Mouse (Mus musculus): ENCODE data around the gene Zswim9. TPM values are rescaled to one million over a fixed set of nuclear protein-coding genes. Genes with fewer than 3 reads are reported as not detected.
A peak's percentile ranks its signal among the peaks of the same experiment; 100 is the strongest.

Gene Zswim9
- 7.1 and 9.0 TPM in 2 replicates for polyA plus RNA-seq (2014; fragmentation: Nextera tagmentation; extraction: Ambion mirVana)

DNA sequence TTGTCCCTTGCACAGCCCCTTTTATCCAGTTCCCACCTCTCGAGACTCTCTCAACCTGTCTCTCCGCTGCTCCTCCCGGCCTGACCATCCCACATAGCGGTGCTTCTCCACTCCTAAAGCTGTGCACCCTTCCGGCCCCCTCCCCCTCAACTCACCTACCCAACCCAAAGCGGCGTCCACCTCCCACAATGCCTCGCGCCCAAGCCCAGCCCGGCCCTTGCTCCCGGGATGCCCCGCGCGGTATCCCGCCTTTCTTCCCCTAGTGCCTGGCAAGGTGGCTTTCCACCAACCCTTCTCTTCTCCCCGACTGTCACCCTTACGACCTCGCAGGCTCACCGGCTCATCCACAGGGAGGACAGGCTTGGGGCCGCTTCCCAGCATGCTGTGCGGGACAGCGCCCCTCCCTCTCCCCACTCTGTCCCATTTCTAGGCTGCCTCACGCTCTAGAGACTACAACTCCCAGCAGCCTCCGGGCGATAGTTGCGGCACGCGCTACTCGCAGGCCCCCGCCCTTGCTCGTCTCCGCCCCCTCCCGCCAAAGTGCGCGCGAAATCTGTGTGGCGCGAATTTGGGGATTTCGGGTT is at the start of gene Zswim9:
Zswim9 (minus strand) TSS at position 414 of the 584 bp plus-strand sequence.
- Histone ChIP-seq H3K9ac (ENCODE audit: low read length) (peak within 1 kb of the TSS; percentile 69), H3K4me3 (ENCODE audit: low read depth, low read length) (peak within 1 kb of the TSS; percentile 55), H3K27ac (ENCODE audit: low read depth, low read length) (peak within 1 kb of the TSS; percentile 81), H3K9me3 (replicated peaks; ENCODE audit: control insufficient read depth, low read length) (no peaks in the 10 kb centered on the region), H3K4me1 (ENCODE audit: control insufficient read depth, insufficient read depth, low read length) (peaks cover 4% of the 10 kb centered on the region; the same call in 1 of the 2 replicates), H3K27me3 (replicated peaks; ENCODE audit: control insufficient read depth, insufficient read depth, low read length) (no peaks in the 10 kb centered on the region), H3K36me3 (ENCODE audit: control insufficient read depth, insufficient read depth, low read length) (peaks cover 39% of the 10 kb centered on the region), H3K4me2 (ENCODE audit: low read length) (peak within 1 kb of the TSS; percentile 53)
- ATAC-seq, result peak; percentile 99
- WGBS, result under 1% methylated on average over 39 of the region's 39 CpGs
- DNase-seq (ENCODE audit: low spot score), result peak; percentile 98

DNA sequence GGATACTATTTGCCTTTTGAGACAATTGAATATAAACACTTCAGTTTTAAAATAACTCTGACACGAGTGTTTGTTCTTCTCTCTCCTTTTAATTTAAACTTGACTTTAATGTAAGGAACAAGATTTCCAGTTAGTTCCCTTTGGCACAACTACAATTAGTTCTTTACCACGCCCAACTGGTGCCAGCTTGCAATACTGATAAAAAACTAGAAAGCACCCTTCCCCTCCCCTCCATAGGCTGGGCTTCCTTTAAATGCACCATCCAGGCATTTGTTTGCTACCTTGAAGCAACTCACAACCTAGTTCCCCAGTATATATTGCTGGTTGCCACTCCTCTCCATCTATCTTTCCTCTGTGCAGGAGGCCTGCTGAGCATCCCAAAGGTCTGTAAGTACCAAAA is 45.8 kb upstream of the Zswim9 start, which contains the start of gene Pla2g4c:
Pla2g4c (plus strand) TSS at position 340 of the 400 bp plus-strand sequence.
- no peaks in the 10 kb centered on the region for H3K36me3 ChIP-seq (ENCODE audit: control insufficient read depth, insufficient read depth, low read length)
- 88% methylated on average over 2 of the region's 2 CpGs for WGBS
- no peak within 1 kb of the TSS for H3K27ac ChIP-seq (ENCODE audit: low read depth, low read length)
- no peak within 1 kb of the TSS for H3K4me3 ChIP-seq (ENCODE audit: low read depth, low read length)
- no peaks in the 10 kb centered on the region for H3K27me3 ChIP-seq (replicated peaks; ENCODE audit: control insufficient read depth, insufficient read depth, low read length)
- ATAC-seq, result no peak
- no peak within 1 kb of the TSS for H3K9ac ChIP-seq (ENCODE audit: low read length)
- no peaks in the 10 kb centered on the region for H3K9me3 ChIP-seq (replicated peaks; ENCODE audit: control insufficient read depth, low read length)
- no peak for DNase-seq (ENCODE audit: low spot score)
- no peak within 1 kb of the TSS for H3K4me2 ChIP-seq (ENCODE audit: low read length)
- no peaks in the 10 kb centered on the region for H3K4me1 ChIP-seq (ENCODE audit: control insufficient read depth, insufficient read depth, low read length)

DNA sequence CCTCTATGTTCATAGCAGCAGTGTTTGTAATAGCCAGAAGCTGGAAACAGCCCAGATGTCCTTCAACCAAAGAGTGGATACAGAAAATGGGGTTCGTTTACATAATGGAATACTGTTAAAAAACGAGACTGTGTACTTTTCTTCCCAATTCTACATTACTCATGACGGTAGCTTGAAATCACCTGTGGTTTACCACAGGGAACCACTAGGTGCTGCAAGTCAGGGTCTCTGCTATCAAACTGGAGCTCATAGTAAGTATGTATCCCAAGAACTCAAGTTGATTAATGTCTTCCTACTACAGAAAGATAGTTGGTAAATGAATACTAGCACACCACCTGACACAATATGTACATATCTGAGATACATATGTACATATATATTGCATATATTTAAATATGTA is 42.9 kb upstream of the Zswim9 start:
- Histone ChIP-seq H3K27ac (ENCODE audit: low read depth, low read length) (no peak overlapping the region), H3K9ac (ENCODE audit: low read length) (no peak overlapping the region), H3K4me2 (ENCODE audit: low read length) (no peak overlapping the region), H3K9me3 (replicated peaks; ENCODE audit: control insufficient read depth, low read length) (no peaks in the 10 kb centered on the region), H3K4me3 (ENCODE audit: low read depth, low read length) (no peak overlapping the region), H3K4me1 (ENCODE audit: control insufficient read depth, insufficient read depth, low read length) (no peaks in the 10 kb centered on the region), H3K27me3 (replicated peaks; ENCODE audit: control insufficient read depth, insufficient read depth, low read length) (no peaks in the 10 kb centered on the region), H3K36me3 (ENCODE audit: control insufficient read depth, insufficient read depth, low read length) (no peaks in the 10 kb centered on the region)
- 88% methylated on average over 3 of the region's 3 CpGs for WGBS
- DNase-seq (ENCODE audit: low spot score) (no peak), ATAC-seq (no peak)

DNA sequence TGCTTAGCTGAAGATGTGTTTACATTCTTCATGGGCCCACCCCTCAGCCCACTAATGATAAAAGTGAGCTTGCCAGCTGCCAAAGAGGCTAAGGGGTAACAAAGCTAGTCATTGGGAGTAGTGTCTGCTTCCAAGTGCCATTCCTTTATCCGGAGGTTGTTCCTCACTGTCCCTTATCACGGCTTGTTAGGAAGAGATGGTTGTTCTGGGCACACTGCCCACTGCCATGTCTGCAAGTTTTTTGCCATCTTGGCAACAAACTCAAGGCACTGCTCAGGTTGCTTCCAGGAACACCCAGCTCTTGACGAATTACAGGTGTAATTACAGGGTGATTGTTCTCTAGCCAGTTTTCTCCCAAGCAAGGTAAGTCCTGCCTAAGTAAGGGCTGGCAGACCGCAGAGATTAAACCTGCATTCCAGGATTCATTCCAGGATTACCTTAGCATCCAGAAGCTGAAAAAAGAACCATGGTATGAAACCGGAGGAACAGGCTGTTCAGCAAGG is 35.6 kb upstream of the Zswim9 start:
- no peak overlapping the region for H3K9ac ChIP-seq (ENCODE audit: low read length)
- 78% methylated on average over 5 of the region's 5 CpGs for WGBS
- H3K9me3 ChIP-seq (replicated peaks; ENCODE audit: control insufficient read depth, low read length), result no peaks in the 10 kb centered on the region
- peaks cover 37% of the 10 kb centered on the region for H3K36me3 ChIP-seq (ENCODE audit: control insufficient read depth, insufficient read depth, low read length)
- H3K4me1 ChIP-seq (ENCODE audit: control insufficient read depth, insufficient read depth, low read length), result no peaks in the 10 kb centered on the region
- no peak overlapping the region for H3K4me3 ChIP-seq (ENCODE audit: low read depth, low read length)
- no peak overlapping the region for H3K4me2 ChIP-seq (ENCODE audit: low read length)
- ATAC-seq, result no peak
- H3K27me3 ChIP-seq (replicated peaks; ENCODE audit: control insufficient read depth, insufficient read depth, low read length), result no peaks in the 10 kb centered on the region
- DNase-seq (ENCODE audit: low spot score), result peak; percentile 9
- H3K27ac ChIP-seq (ENCODE audit: low read depth, low read length), result no peak overlapping the region

DNA sequence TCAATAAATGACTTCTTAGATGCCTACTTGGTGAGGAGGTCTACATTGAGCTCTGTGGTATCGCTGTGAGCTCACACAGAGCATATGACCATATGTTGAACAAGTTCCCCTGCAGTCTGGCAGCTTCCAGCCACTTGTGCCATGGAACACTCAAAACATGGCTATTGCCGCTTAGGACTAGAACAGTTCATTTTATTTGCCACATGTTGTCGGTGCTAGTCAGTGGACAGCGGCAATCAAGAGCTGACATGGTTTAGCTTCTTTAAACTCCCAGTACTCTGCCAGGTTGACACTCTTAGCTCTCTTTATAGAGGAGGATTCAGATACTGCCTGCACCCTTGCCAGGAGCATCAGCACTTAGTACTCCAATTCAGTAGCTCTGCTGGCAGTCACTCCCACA is 32.9 kb upstream of the Zswim9 start:
- Histone ChIP-seq H3K27me3 (replicated peaks; ENCODE audit: control insufficient read depth, insufficient read depth, low read length) (no peaks in the 10 kb centered on the region), H3K9me3 (replicated peaks; ENCODE audit: control insufficient read depth, low read length) (no peaks in the 10 kb centered on the region), H3K4me3 (ENCODE audit: low read depth, low read length) (no peak overlapping the region), H3K36me3 (ENCODE audit: control insufficient read depth, insufficient read depth, low read length) (peaks cover 64% of the 10 kb centered on the region), H3K4me2 (ENCODE audit: low read length) (no peak overlapping the region), H3K9ac (ENCODE audit: low read length) (no peak overlapping the region), H3K27ac (ENCODE audit: low read depth, low read length) (no peak overlapping the region), H3K4me1 (ENCODE audit: control insufficient read depth, insufficient read depth, low read length) (no peaks in the 10 kb centered on the region)
- WGBS, result 97% methylated on average over 4 of the region's 4 CpGs
- DNase-seq (ENCODE audit: low spot score) (no peak), ATAC-seq (no peak)

DNA sequence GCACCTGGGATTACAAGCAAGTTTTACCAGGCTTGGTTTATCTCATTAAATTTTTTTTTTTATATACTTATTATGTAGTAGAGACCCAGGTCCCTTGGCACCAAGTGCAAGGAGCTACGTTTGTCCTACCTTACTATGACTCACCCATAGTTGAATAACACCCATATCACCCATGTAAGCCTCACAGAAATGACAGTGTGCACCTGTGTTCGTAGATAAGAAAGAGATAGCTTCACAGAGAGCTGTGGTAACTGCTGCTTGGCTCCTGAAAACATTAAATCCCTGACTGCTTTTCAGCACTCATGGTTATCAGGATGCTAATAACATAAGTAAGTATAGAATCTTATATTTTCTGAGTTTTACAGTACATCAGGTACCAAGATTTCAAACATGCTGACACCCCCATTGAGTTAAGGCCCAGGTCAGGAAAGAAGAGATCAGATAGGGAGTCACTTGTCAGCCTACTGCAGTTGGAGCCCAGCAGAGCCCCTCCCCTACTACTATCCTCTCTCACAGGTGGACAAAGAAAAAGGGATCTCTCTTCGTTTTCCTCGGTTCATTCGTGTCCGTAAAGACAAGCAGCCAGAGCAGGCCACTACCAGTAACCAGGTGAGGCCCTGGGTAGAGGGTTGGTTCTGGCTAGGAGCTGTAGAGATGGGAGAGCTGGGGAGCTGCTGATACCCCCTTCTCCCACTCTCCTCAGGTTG is 32.1 kb upstream of the Zswim9 start:
- no peak for DNase-seq (ENCODE audit: low spot score)
- Histone ChIP-seq H3K27ac (ENCODE audit: low read depth, low read length) (no peak overlapping the region), H3K9ac (ENCODE audit: low read length) (no peak overlapping the region), H3K27me3 (replicated peaks; ENCODE audit: control insufficient read depth, insufficient read depth, low read length) (no peaks in the 10 kb centered on the region), H3K4me1 (ENCODE audit: control insufficient read depth, insufficient read depth, low read length) (no peaks in the 10 kb centered on the region), H3K4me3 (ENCODE audit: low read depth, low read length) (no peak overlapping the region), H3K36me3 (ENCODE audit: control insufficient read depth, insufficient read depth, low read length) (peaks cover 72% of the 10 kb centered on the region), H3K4me2 (ENCODE audit: low read length) (no peak overlapping the region), H3K9me3 (replicated peaks; ENCODE audit: control insufficient read depth, low read length) (no peaks in the 10 kb centered on the region)
- ATAC-seq, result no peak
- 97% methylated on average over 6 of the region's 6 CpGs for WGBS

DNA sequence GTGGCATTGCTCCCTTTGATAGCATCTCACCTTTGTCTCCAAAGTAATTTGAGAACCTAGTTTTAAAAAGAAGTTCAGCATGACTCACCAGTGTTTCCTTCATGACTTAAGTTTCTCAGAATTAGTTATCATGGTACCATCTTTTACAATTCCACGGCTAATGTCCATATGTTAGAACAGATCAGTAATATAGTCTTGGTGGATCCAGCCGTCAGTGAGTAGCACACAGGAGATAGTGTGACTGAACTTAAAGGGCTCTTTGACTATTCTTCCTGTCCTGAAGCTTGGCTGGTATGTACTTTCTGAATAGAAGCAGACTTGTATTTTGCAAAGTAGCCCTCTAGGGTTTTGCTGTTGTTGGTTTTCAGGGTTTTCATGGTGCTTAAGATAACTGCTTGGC is 30.9 kb upstream of the Zswim9 start:
- no peaks in the 10 kb centered on the region for H3K4me1 ChIP-seq (ENCODE audit: control insufficient read depth, insufficient read depth, low read length)
- 92% methylated on average over 2 of the region's 2 CpGs for WGBS
- no peak overlapping the region for H3K4me3 ChIP-seq (ENCODE audit: low read depth, low read length)
- no peaks in the 10 kb centered on the region for H3K9me3 ChIP-seq (replicated peaks; ENCODE audit: control insufficient read depth, low read length)
- H3K36me3 ChIP-seq (ENCODE audit: control insufficient read depth, insufficient read depth, low read length), result peaks cover 82% of the 10 kb centered on the region
- ATAC-seq (no peak), DNase-seq (ENCODE audit: low spot score) (no peak)
- no peak overlapping the region for H3K27ac ChIP-seq (ENCODE audit: low read depth, low read length)
- no peaks in the 10 kb centered on the region for H3K27me3 ChIP-seq (replicated peaks; ENCODE audit: control insufficient read depth, insufficient read depth, low read length)
- H3K9ac ChIP-seq (ENCODE audit: low read length), result no peak overlapping the region
- H3K4me2 ChIP-seq (ENCODE audit: low read length), result no peak overlapping the region

DNA sequence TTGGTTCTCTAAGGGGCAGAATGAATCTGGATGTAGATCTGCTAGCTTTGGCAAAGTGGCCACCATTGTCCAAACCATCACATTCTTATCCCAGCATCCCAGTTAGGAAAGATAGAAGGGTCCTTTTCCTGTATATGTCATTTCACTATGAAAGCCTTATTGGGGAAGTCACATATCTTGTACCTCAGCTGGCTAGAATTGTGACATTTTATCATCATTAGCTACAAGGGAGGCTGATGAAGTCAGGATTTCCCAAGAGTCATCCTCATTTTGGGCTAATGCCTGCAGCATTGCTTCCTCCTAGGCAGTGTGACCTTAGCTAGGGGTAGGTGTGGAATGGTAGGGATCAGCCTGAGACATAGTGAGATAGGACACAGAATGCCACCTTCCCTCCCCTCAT is 24.9 kb upstream of the Zswim9 start:
- H3K36me3 ChIP-seq (ENCODE audit: control insufficient read depth, insufficient read depth, low read length), result peaks cover 96% of the 10 kb centered on the region
- H3K9me3 ChIP-seq (replicated peaks; ENCODE audit: control insufficient read depth, low read length), result no peaks in the 10 kb centered on the region
- no peak overlapping the region for H3K9ac ChIP-seq (ENCODE audit: low read length)
- DNase-seq (ENCODE audit: low spot score) (no peak), ATAC-seq (no peak)
- no peak overlapping the region for H3K27ac ChIP-seq (ENCODE audit: low read depth, low read length)
- H3K4me3 ChIP-seq (ENCODE audit: low read depth, low read length), result no peak overlapping the region
- H3K4me1 ChIP-seq (ENCODE audit: control insufficient read depth, insufficient read depth, low read length), result no peaks in the 10 kb centered on the region
- H3K4me2 ChIP-seq (ENCODE audit: low read length), result no peak overlapping the region
- no peaks in the 10 kb centered on the region for H3K27me3 ChIP-seq (replicated peaks; ENCODE audit: control insufficient read depth, insufficient read depth, low read length)

DNA sequence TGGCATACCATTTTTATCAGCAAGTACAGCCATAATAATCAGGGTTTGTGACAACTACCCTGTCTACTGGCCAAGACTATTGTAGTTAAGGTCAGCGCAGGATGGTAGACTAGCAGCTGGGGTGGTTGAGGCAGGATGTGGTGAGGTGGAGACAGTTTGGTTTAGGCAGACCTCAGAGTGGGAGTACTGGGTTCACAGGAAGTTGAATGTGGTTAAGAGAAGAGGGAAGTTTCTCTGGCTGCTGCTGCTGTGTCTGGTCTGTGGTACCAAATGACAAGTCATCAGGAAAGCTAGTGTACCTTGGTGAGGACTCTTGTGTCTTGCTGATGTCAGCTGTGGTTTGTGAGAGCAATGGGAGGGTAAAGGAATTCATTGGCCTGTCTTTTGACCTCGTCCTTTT is 24.3 kb upstream of the Zswim9 start:
- no peak for DNase-seq (ENCODE audit: low spot score)
- Histone ChIP-seq H3K36me3 (ENCODE audit: control insufficient read depth, insufficient read depth, low read length) (peaks cover 91% of the 10 kb centered on the region), H3K9ac (ENCODE audit: low read length) (no peak overlapping the region), H3K9me3 (replicated peaks; ENCODE audit: control insufficient read depth, low read length) (no peaks in the 10 kb centered on the region), H3K27ac (ENCODE audit: low read depth, low read length) (no peak overlapping the region), H3K27me3 (replicated peaks; ENCODE audit: control insufficient read depth, insufficient read depth, low read length) (no peaks in the 10 kb centered on the region), H3K4me1 (ENCODE audit: control insufficient read depth, insufficient read depth, low read length) (no peaks in the 10 kb centered on the region), H3K4me2 (ENCODE audit: low read length) (no peak overlapping the region), H3K4me3 (ENCODE audit: low read depth, low read length) (no peak overlapping the region)
- ATAC-seq, result no peak
- 87% methylated on average over 2 of the region's 2 CpGs for WGBS
